Mouse (Mus musculus): ENCODE measurements around the gene Alox12.

Alox12 gene

DNA sequence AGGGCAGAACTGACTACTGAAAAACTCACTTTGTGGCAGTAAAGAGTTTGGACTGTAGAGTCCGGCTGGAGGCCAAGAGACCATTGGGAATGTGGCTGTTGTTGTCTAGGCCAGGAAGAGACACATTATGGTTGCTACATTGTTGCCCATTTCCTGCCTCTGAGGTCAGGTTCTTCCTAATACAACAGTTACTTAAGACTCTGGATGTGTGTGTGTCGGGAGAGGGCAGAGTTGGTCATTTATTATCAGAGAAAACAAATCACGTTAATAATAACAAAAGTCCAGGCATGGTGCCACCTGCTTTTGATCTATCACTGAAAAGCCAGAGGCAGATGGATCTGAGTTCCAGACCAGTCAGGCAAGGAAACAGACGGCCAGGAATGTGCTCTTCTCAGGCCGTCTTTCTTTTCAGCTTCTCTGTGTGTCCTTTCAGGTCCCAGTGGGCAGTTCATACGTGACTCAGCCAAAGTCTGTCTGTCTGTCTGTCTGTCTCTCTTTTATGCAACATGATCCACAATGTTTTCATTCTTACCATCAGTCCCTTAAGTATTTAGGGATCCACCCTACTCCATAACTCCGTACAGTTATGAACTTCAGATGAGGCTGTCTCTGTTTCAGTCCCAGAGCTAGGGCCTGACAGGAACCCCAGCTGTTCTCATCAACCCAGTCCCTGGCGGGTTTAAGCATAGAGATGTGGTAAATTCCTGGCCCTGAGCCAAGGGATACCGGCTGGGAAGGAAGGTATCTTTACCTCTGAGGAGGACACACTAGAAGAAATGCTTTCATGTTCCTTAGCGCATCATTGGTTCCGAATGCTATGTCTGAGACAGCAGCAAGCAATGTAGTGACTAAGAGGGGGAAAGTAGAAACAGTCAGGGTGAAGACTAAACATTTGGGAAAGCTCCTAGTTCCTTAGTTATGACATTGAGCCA lies 61.5 kb downstream of the Alox12 start:
- no peak for DNase-seq

DNA sequence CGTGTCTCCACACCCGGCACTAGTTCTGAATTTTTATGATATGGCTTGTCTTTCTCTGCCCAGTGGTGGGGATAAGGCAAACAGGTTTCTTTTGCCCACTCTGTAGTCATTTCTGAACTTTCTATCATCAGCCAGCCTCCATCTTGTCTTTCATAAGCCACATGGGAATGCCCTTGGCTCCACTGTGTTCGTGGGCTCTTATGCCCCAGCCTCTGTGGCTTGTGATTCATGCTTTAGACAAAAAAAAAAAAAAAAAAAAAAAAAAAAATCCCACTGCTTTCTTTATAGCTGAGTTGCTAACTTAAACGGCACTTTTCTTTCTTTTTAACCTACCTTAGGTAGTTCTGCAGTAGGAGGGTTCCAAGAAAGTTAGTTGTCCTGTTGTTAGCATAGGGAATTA lies 63.0 kb downstream of the Alox12 start:
- DNase-seq: no peak

All from cerebellum, postnatal 36 days (tissue).